Mouse (Mus musculus) embryonic facial prominence, embryonic 12.5 days (tissue): ENCODE results near the gene Ak2. TPM values are rescaled to one million over a fixed set of nuclear protein-coding genes. Genes with fewer than 3 reads are reported as not detected.

ENCODE experiments used
- ATAC-seq: fragments of 200-750 bp; cut with Nextera tagmentation; 2 replicates; pipeline ENCODE4 v1.8.0; 2017; ENCODE audit not compliant: insufficient number of reproducible peaks, insufficient read depth, low FRiP score, low TSS enrichment
- H3K27ac ChIP-seq: fragments of 300-500 bp; sonication (generic); 2 replicates; pipeline ENCODE4 v1.5.1; 2016; ENCODE audit warnings: mild to moderate bottlenecking
- H3K27me3 ChIP-seq: fragments of 300-500 bp; sonication (generic); 2 replicates; pipeline ENCODE4 v1.6.1; 2016; ENCODE audit warnings: mild to moderate bottlenecking, moderate library complexity
- H3K36me3 ChIP-seq: fragments of 300-500 bp; sonication (generic); 2 replicates; pipeline ENCODE4 v1.6.1; 2016; ENCODE audit warnings: mild to moderate bottlenecking
- H3K4me1 ChIP-seq: fragments of 300-500 bp; sonication (generic); 2 replicates; pipeline ENCODE4 v1.6.1; 2016
- H3K4me2 ChIP-seq: fragments of 300-500 bp; sonication (generic); replicated peaks from 2 replicates; pipeline ENCODE4 v1.6.1; 2016; ENCODE audit warnings: mild to moderate bottlenecking, moderate library complexity
- H3K4me3 ChIP-seq: fragments of 300-500 bp; sonication (generic); 2 replicates; pipeline ENCODE4 v1.5.1; 2016; ENCODE audit warnings: mild to moderate bottlenecking
- H3K9ac ChIP-seq: fragments of 300-500 bp; sonication (generic); 2 replicates; pipeline ENCODE4 v1.6.1; 2016; ENCODE audit warnings: mild to moderate bottlenecking, moderate library complexity
- H3K9me3 ChIP-seq: fragments of 300-500 bp; sonication (generic); 2 replicates; pipeline ENCODE4 v1.6.1; 2016; ENCODE audit warnings: mild to moderate bottlenecking, moderate library complexity
- WGBS: fragments of 180-500 bp; shearing (Covaris S2); methylation state at CpG from one replicate; pipeline ENCODE4 v1.1.7; 2016; 5-methylcytosine and 5-hydroxymethylcytosine counted together
- polyA plus RNA-seq: library from polyadenylated mRNA; unstranded; fragments of >200 nt; fragmentation: Nextera tagmentation; extraction: Ambion mirVana; gene quantifications from 2 replicates; pipeline ENCODE4 v1.2.1, GENCODE M21; 2016

Gene Ak2
- polyA plus RNA-seq, 1 experiment from 2014 or later = 184 TPM

GRCm38 (mm10) chr4:128959676-128960075 is 32.1 kb upstream of the Ak2 start:
- Histone ChIP-seq H3K36me3 (no peaks in the 10 kb centered on the region), H3K4me2 (no peak overlapping the region), H3K4me3 (no peak overlapping the region), H3K9ac (no peak overlapping the region), H3K9me3 (no peaks in the 10 kb centered on the region), H3K27ac (no peak overlapping the region), H3K4me1 (peaks cover 33% of the 10 kb centered on the region), H3K27me3 (no peaks in the 10 kb centered on the region)
- 91% methylated on average over 17 of the region's 17 CpGs for WGBS
- no peak for ATAC-seq

GRCm38 (mm10) chr4:128961301-128962028 is 30.3 kb upstream of the Ak2 start:
- H3K4me2 ChIP-seq = peak overlapping the region; percentile 93
- no peaks in the 10 kb centered on the region for H3K27me3 ChIP-seq
- whole genome bisulfite sequencing = 4% methylated on average over 16 of the region's 16 CpGs
- no peaks in the 10 kb centered on the region for H3K36me3 ChIP-seq
- H3K4me3 ChIP-seq = peak overlapping the region; percentile 70
- H3K4me1 ChIP-seq = peaks cover 35% of the 10 kb centered on the region
- H3K27ac ChIP-seq = peak overlapping the region; percentile 88; the same call in 1 of the 2 replicates
- peak overlapping the region; percentile 76 for H3K9ac ChIP-seq
- H3K9me3 ChIP-seq = no peaks in the 10 kb centered on the region
- no peak for ATAC-seq

GRCm38 (mm10) chr4:128962029-128962925 is 29.5 kb upstream of the Ak2 start, which contains the start of gene Azin2:
Azin2 (minus strand) TSS chr4:128962442.
- Histone ChIP-seq H3K36me3 (no peaks in the 10 kb centered on the region), H3K9ac (peak within 1 kb of the TSS; percentile 76), H3K4me2 (peak within 1 kb of the TSS; percentile 93), H3K27ac (peak within 1 kb of the TSS; percentile 88), H3K4me3 (peak within 1 kb of the TSS; percentile 70), H3K4me1 (peaks cover 40% of the 10 kb centered on the region), H3K9me3 (no peaks in the 10 kb centered on the region), H3K27me3 (no peaks in the 10 kb centered on the region)
- ATAC-seq = peak; percentile 88
- under 1% methylated on average over 72 of the region's 72 CpGs for WGBS

GRCm38 (mm10) chr4:128962926-128963290 is 28.9 kb upstream of the Ak2 start:
- H3K4me3 ChIP-seq = peak overlapping the region; percentile 70
- H3K4me1 ChIP-seq = peaks cover 35% of the 10 kb centered on the region
- H3K27ac ChIP-seq = peak overlapping the region; percentile 88
- H3K36me3 ChIP-seq = no peaks in the 10 kb centered on the region
- WGBS = 7% methylated on average over 9 of the region's 9 CpGs
- peak overlapping the region; percentile 93 for H3K4me2 ChIP-seq
- no peaks in the 10 kb centered on the region for H3K9me3 ChIP-seq
- ATAC-seq = no peak
- peak overlapping the region; percentile 76 for H3K9ac ChIP-seq
- no peaks in the 10 kb centered on the region for H3K27me3 ChIP-seq

GRCm38 (mm10) chr4:128966751-128967150 is 25.0 kb upstream of the Ak2 start:
- Histone ChIP-seq H3K9ac (no peak overlapping the region), H3K36me3 (no peaks in the 10 kb centered on the region), H3K9me3 (no peaks in the 10 kb centered on the region), H3K4me1 (peaks cover 16% of the 10 kb centered on the region; the same call in 1 of the 2 replicates), H3K4me3 (no peak overlapping the region), H3K4me2 (no peak overlapping the region), H3K27me3 (no peaks in the 10 kb centered on the region), H3K27ac (peak overlapping the region; percentile 46; the same call in 1 of the 2 replicates)
- WGBS = 38% methylated on average over 7 of the region's 7 CpGs
- ATAC-seq = no peak

- Histone ChIP-seq H3K9ac (no peak overlapping the region), H3K36me3 (no peaks in the 10 kb centered on the region), H3K27me3 (no peaks in the 10 kb centered on the region), H3K27ac (no peak overlapping the region), H3K4me3 (no peak overlapping the region), H3K4me1 (peaks cover 11% of the 10 kb centered on the region; the same call in 1 of the 2 replicates), H3K9me3 (no peaks in the 10 kb centered on the region), H3K4me2 (no peak overlapping the region)
- ATAC-seq = no peak
- 78% methylated on average over 5 of the region's 5 CpGs for WGBS
These were observed 22.7 kb upstream of the Ak2 start for GRCm38 (mm10) chr4:128969081-128969480.

GRCm38 (mm10) chr4:128969607-128970416 is 21.9 kb upstream of the Ak2 start:
- WGBS = 59% methylated on average over 18 of the region's 18 CpGs
- H3K36me3 ChIP-seq = no peaks in the 10 kb centered on the region
- H3K27me3 ChIP-seq = no peaks in the 10 kb centered on the region
- H3K9me3 ChIP-seq = no peaks in the 10 kb centered on the region
- H3K4me1 ChIP-seq = peaks cover 11% of the 10 kb centered on the region; the same call in 1 of the 2 replicates
- H3K9ac ChIP-seq = no peak overlapping the region
- H3K4me3 ChIP-seq = no peak overlapping the region
- no peak overlapping the region for H3K27ac ChIP-seq
- ATAC-seq = no peak
- no peak overlapping the region for H3K4me2 ChIP-seq

- no peaks in the 10 kb centered on the region for H3K27me3 ChIP-seq
- no peak for ATAC-seq
- no peak overlapping the region for H3K27ac ChIP-seq
- H3K9ac ChIP-seq = no peak overlapping the region
- H3K4me3 ChIP-seq = no peak overlapping the region
- H3K4me2 ChIP-seq = no peak overlapping the region
- 73% methylated on average over 7 of the region's 8 CpGs for WGBS
- H3K9me3 ChIP-seq = no peaks in the 10 kb centered on the region
- H3K36me3 ChIP-seq = no peaks in the 10 kb centered on the region
- H3K4me1 ChIP-seq = peaks cover 11% of the 10 kb centered on the region; the same call in 1 of the 2 replicates
These were observed 21.3 kb upstream of the Ak2 start for GRCm38 (mm10) chr4:128970417-128970807.

GRCm38 (mm10) chr4:128971065-128971694 is 20.6 kb upstream of the Ak2 start:
- no peaks in the 10 kb centered on the region for H3K36me3 ChIP-seq
- no peak for ATAC-seq
- H3K9me3 ChIP-seq = no peaks in the 10 kb centered on the region
- H3K9ac ChIP-seq = no peak overlapping the region
- H3K4me3 ChIP-seq = no peak overlapping the region
- H3K4me2 ChIP-seq = no peak overlapping the region
- 40% methylated on average over 14 of the region's 14 CpGs for WGBS
- no peaks in the 10 kb centered on the region for H3K27me3 ChIP-seq
- peaks cover 11% of the 10 kb centered on the region; the same call in 1 of the 2 replicates for H3K4me1 ChIP-seq
- no peak overlapping the region for H3K27ac ChIP-seq

- no peaks in the 10 kb centered on the region for H3K36me3 ChIP-seq
- H3K4me1 ChIP-seq = no peaks in the 10 kb centered on the region
- H3K27me3 ChIP-seq = no peaks in the 10 kb centered on the region
- no peak for ATAC-seq
- no peak overlapping the region for H3K27ac ChIP-seq
- no peaks in the 10 kb centered on the region for H3K9me3 ChIP-seq
- H3K4me3 ChIP-seq = no peak overlapping the region
- no peak overlapping the region for H3K9ac ChIP-seq
- no peak overlapping the region for H3K4me2 ChIP-seq
- 80% methylated on average over 8 of the region's 8 CpGs for WGBS
These were observed 17.1 kb upstream of the Ak2 start for GRCm38 (mm10) chr4:128974677-128975076.

- Histone ChIP-seq H3K4me3 (no peak overlapping the region), H3K36me3 (no peaks in the 10 kb centered on the region), H3K9me3 (no peaks in the 10 kb centered on the region), H3K4me1 (no peaks in the 10 kb centered on the region), H3K27ac (no peak overlapping the region), H3K27me3 (no peaks in the 10 kb centered on the region), H3K9ac (no peak overlapping the region), H3K4me2 (no peak overlapping the region)
- WGBS = 84% methylated on average over 4 of the region's 4 CpGs
- ATAC-seq = no peak
These were observed 15.2 kb upstream of the Ak2 start for GRCm38 (mm10) chr4:128976577-128976976.
